Mouse (Mus musculus) heart, adult 10 weeks (tissue): Measurements from ENCODE around the gene Rhox10. TPM values are rescaled to one million over a fixed set of nuclear protein-coding genes. Genes with fewer than 3 reads are reported as not detected.

Source experiments
- polyA plus RNA-seq: library from polyadenylated mRNA; stranded (reverse); fragments of 350-450 nt; fragmentation: Illumina TruSeq; extraction: RNeasy Lipid Tissue Mini Kit (QIAGEN cat#74804); gene quantifications from one replicate; pipeline ENCODE4 v1.2.3, GENCODE M21; 2014; ENCODE audit warnings: low read depth, low replicate concordance

Rhox10 gene
- not detected for polyA plus RNA-seq

GRCm38 (mm10) chrX:38066175-38066574 lies at the start of gene Rhox10:
Gene Rhox10, plus strand, starts transcription at chrX:38066475.

GRCm38 (mm10) chrX:38018597-38018996 lies 47.7 kb upstream of the Rhox10 start, which contains the start of gene Btg1-ps1:
Gene Btg1-ps1, minus strand, starts transcription at chrX:38018815.

GRCm38 (mm10) chrX:38043014-38043413 lies 23.3 kb upstream of the Rhox10 start, which contains the start of gene Btg1-ps2:
Gene Btg1-ps2, minus strand, starts transcription at chrX:38043114.

GRCm38 (mm10) chrX:38085041-38085440 lies 18.8 kb downstream of the Rhox10 start, which contains the start of gene Rhox11:
Gene Rhox11, minus strand, starts transcription at chrX:38085141.

GRCm38 (mm10) chrX:38110807-38111206 lies 44.5 kb downstream of the Rhox10 start, which contains the start of gene Rhox12:
Gene Rhox12, minus strand, starts transcription at chrX:38110907.

GRCm38 (mm10) chrX:38120982-38121381 lies 54.7 kb downstream of the Rhox10 start, which contains the start of gene Rhox13:
Gene Rhox13, plus strand, starts transcription at chrX:38121219.

Other genes starting within 250 kb of the Rhox10 start
- gene Rhox6, start 239.6 kb upstream of the Rhox10 start, polyA plus RNA-seq = not detected
- gene Rhox7a, start 234.8 kb upstream of the Rhox10 start, polyA plus RNA-seq = not detected
- not detected for gene Rhox8, start 187.5 kb upstream of the Rhox10 start, polyA plus RNA-seq
- gene Rhox7b, start 169.2 kb upstream of the Rhox10 start, polyA plus RNA-seq = not detected
- not detected for gene Rhox9, start 164.7 kb upstream of the Rhox10 start, polyA plus RNA-seq
- gene Btg1-ps1, start 47.7 kb upstream of the Rhox10 start, polyA plus RNA-seq = not detected
- not detected for gene Btg1-ps2, start 23.4 kb upstream of the Rhox10 start, polyA plus RNA-seq
- gene Rhox11, start 18.7 kb downstream of the Rhox10 start, polyA plus RNA-seq = not detected
- not detected for gene Rhox12, start 44.4 kb downstream of the Rhox10 start, polyA plus RNA-seq
- gene Rhox13, start 54.7 kb downstream of the Rhox10 start, polyA plus RNA-seq = not detected
- gene Zbtb33, start 123.3 kb downstream of the Rhox10 start, polyA plus RNA-seq = 7.7 TPM
- 0.52 TPM for gene Tmem255a, start 186.0 kb downstream of the Rhox10 start, polyA plus RNA-seq
- gene Atp1b4, start 249.7 kb downstream of the Rhox10 start, polyA plus RNA-seq = 0.10 TPM